Mouse (Mus musculus): ENCODE data around the gene Syna. TPM values are rescaled to one million over a fixed set of nuclear protein-coding genes. Genes with fewer than 3 reads are reported as not detected.
A peak's percentile ranks its signal among the peaks of the same experiment; 100 is the strongest.

Syna gene
- polyA plus RNA-seq, 1 experiment from 2014 or later, result not detected

GRCm38 (mm10) chr5:134552110-134552972 lies 7.6 kb downstream of the Syna start, which contains the start of gene Clip2:
Gene Clip2, minus strand, starts transcription at chr5:134552434.
- ATAC-seq (ENCODE audit: insufficient read depth) (peak; percentile 94), DNase-seq (peak; percentile 99)
- no peaks in the 10 kb centered on the region for H3K9me3 ChIP-seq (ENCODE audit: low read depth, low read length)
- peaks cover 22% of the 10 kb centered on the region for H3K4me1 ChIP-seq (ENCODE audit: insufficient read depth)
- peak within 1 kb of the TSS; percentile 96 for H3K27ac ChIP-seq (ENCODE audit: low read depth)
- H3K27me3 ChIP-seq (ENCODE audit: insufficient read depth, low read length), result no peaks in the 10 kb centered on the region
- peak within 1 kb of the TSS; percentile 83 for H3K4me3 ChIP-seq (ENCODE audit: low read depth, low read length)
- WGBS, result 1% methylated on average over 61 of the region's 61 CpGs
- no peaks in the 10 kb centered on the region for H3K36me3 ChIP-seq (ENCODE audit: insufficient read depth)
- no peak for TF ChIP-seq CTCF (IDR thresholded peaks at IDR 0.05; ENCODE audit: low read depth)
- H3K4me2 ChIP-seq, result peak within 1 kb of the TSS; percentile 77
- peak within 1 kb of the TSS; percentile 89 for H3K9ac ChIP-seq

- TF ChIP-seq CTCF (IDR thresholded peaks at IDR 0.05; ENCODE audit: low read depth), result no peak
- H3K27me3 ChIP-seq (ENCODE audit: insufficient read depth, low read length), result no peaks in the 10 kb centered on the region
- peak overlapping the region; percentile 96 for H3K27ac ChIP-seq (ENCODE audit: low read depth)
- ATAC-seq (ENCODE audit: insufficient read depth), result peak; percentile 8; the same call in 1 of the 2 replicates
- peak overlapping the region; percentile 89 for H3K9ac ChIP-seq
- under 1% methylated on average over 52 of the region's 52 CpGs for WGBS
- peak overlapping the region; percentile 77 for H3K4me2 ChIP-seq
- no peaks in the 10 kb centered on the region for H3K9me3 ChIP-seq (ENCODE audit: low read depth, low read length)
- H3K4me1 ChIP-seq (ENCODE audit: insufficient read depth), result peaks cover 22% of the 10 kb centered on the region
- H3K36me3 ChIP-seq (ENCODE audit: insufficient read depth), result no peaks in the 10 kb centered on the region
- DNase-seq, result peak; percentile 63
- peak overlapping the region; percentile 83 for H3K4me3 ChIP-seq (ENCODE audit: low read depth, low read length)
Measured at GRCm38 (mm10) chr5:134551233-134552109, 8.5 kb downstream of the Syna start.

- H3K27me3 ChIP-seq (ENCODE audit: insufficient read depth, low read length), result no peaks in the 10 kb centered on the region
- ATAC-seq (ENCODE audit: insufficient read depth) (no peak), DNase-seq (peak; percentile 30)
- peak overlapping the region; percentile 83 for H3K4me3 ChIP-seq (ENCODE audit: low read depth, low read length)
- H3K9ac ChIP-seq, result peak overlapping the region; percentile 89
- WGBS, result 7% methylated on average over 6 of the region's 6 CpGs
- H3K4me2 ChIP-seq, result peak overlapping the region; percentile 77
- peaks cover 22% of the 10 kb centered on the region for H3K4me1 ChIP-seq (ENCODE audit: insufficient read depth)
- no peaks in the 10 kb centered on the region for H3K36me3 ChIP-seq (ENCODE audit: insufficient read depth)
- H3K27ac ChIP-seq (ENCODE audit: low read depth), result peak overlapping the region; percentile 96; the same call in 1 of the 2 replicates
- no peak for TF ChIP-seq CTCF (IDR thresholded peaks at IDR 0.05; ENCODE audit: low read depth)
- H3K9me3 ChIP-seq (ENCODE audit: low read depth, low read length), result no peaks in the 10 kb centered on the region
Measured at GRCm38 (mm10) chr5:134550836-134551232, 9.1 kb downstream of the Syna start.

- H3K4me1 ChIP-seq (ENCODE audit: insufficient read depth), result peaks cover 19% of the 10 kb centered on the region
- no peaks in the 10 kb centered on the region for H3K36me3 ChIP-seq (ENCODE audit: insufficient read depth)
- H3K27me3 ChIP-seq (ENCODE audit: insufficient read depth, low read length), result no peaks in the 10 kb centered on the region
- H3K9ac ChIP-seq, result no peak overlapping the region
- WGBS, result 87% methylated on average over 3 of the region's 3 CpGs
- no peak overlapping the region for H3K27ac ChIP-seq (ENCODE audit: low read depth)
- no peak for ATAC-seq (ENCODE audit: insufficient read depth)
- H3K4me2 ChIP-seq, result no peak overlapping the region; the same call in 1 of the 2 replicates
- TF ChIP-seq CTCF (IDR thresholded peaks at IDR 0.05; ENCODE audit: low read depth), result no peak
- H3K9me3 ChIP-seq (ENCODE audit: low read depth, low read length), result no peaks in the 10 kb centered on the region
- no peak overlapping the region for H3K4me3 ChIP-seq (ENCODE audit: low read depth, low read length)
- DNase-seq, result no peak
Measured at GRCm38 (mm10) chr5:134549640-134550168, 10.3 kb downstream of the Syna start.

GRCm38 (mm10) chr5:134548306-134548705 lies 11.7 kb downstream of the Syna start:
- H3K9me3 ChIP-seq (ENCODE audit: low read depth, low read length), result no peaks in the 10 kb centered on the region
- no peak for ATAC-seq (ENCODE audit: insufficient read depth)
- no peak overlapping the region for H3K27ac ChIP-seq (ENCODE audit: low read depth)
- no peak for TF ChIP-seq CTCF (IDR thresholded peaks at IDR 0.05; ENCODE audit: low read depth)
- H3K36me3 ChIP-seq (ENCODE audit: insufficient read depth), result 0 out of 2 replicates have a peak, but pooled peaks cover 3% of the 10 kb centered on the region
- peak; percentile 20 for DNase-seq
- H3K4me2 ChIP-seq, result no peak overlapping the region
- H3K27me3 ChIP-seq (ENCODE audit: insufficient read depth, low read length), result no peaks in the 10 kb centered on the region
- WGBS, result 47% methylated on average over 5 of the region's 5 CpGs
- no peak overlapping the region for H3K4me3 ChIP-seq (ENCODE audit: low read depth, low read length)
- no peak overlapping the region for H3K9ac ChIP-seq
- peaks cover 19% of the 10 kb centered on the region for H3K4me1 ChIP-seq (ENCODE audit: insufficient read depth)

GRCm38 (mm10) chr5:134546790-134547189 lies 13.2 kb downstream of the Syna start:
- Histone ChIP-seq H3K9me3 (ENCODE audit: low read depth, low read length) (no peaks in the 10 kb centered on the region), H3K4me1 (ENCODE audit: insufficient read depth) (peaks cover 13% of the 10 kb centered on the region), H3K27ac (ENCODE audit: low read depth) (no peak overlapping the region), H3K36me3 (ENCODE audit: insufficient read depth) (0 out of 2 replicates have a peak, but pooled peaks cover 3% of the 10 kb centered on the region), H3K4me2 (no peak overlapping the region), H3K9ac (no peak overlapping the region), H3K4me3 (ENCODE audit: low read depth, low read length) (no peak overlapping the region), H3K27me3 (ENCODE audit: insufficient read depth, low read length) (no peaks in the 10 kb centered on the region)
- 79% methylated on average over 7 of the region's 7 CpGs for WGBS
- ATAC-seq (ENCODE audit: insufficient read depth), result no peak
- DNase-seq, result no peak
- no peak for TF ChIP-seq CTCF (IDR thresholded peaks at IDR 0.05; ENCODE audit: low read depth)
